Mouse (Mus musculus) forebrain, embryonic 13.5 days (tissue): Measurements from ENCODE around the gene Cyp11a1. TPM values are rescaled to one million over a fixed set of nuclear protein-coding genes. Genes with fewer than 3 reads are reported as not detected.

Experiments
- ATAC-seq: fragments of 200-750 bp; cut with Nextera tagmentation; 2 replicates; pipeline ENCODE4 v1.8.0; 2017
- H3K27ac ChIP-seq: fragments of 300-500 bp; sonication (generic); 2 replicates; pipeline ENCODE4 v1.5.1; 2015; ENCODE audit warnings: inconsistent platforms, mild to moderate bottlenecking, moderate library complexity
- H3K27me3 ChIP-seq: fragments of 300-500 bp; sonication (generic); 2 replicates; pipeline ENCODE4 v1.6.1; 2015; ENCODE audit warnings: mild to moderate bottlenecking, inconsistent platforms
- H3K36me3 ChIP-seq: fragments of 300-500 bp; sonication (generic); 2 replicates; pipeline ENCODE4 v1.6.1; 2015; ENCODE audit warnings: mild to moderate bottlenecking, inconsistent platforms; ENCODE audit not compliant: poor library complexity, severe bottlenecking
- H3K4me1 ChIP-seq: fragments of 300-500 bp; sonication (generic); 2 replicates; pipeline ENCODE4 v1.6.1; 2015; ENCODE audit warnings: inconsistent platforms
- H3K4me2 ChIP-seq: fragments of 300-500 bp; sonication (generic); 2 replicates; pipeline ENCODE4 v1.6.1; 2015; ENCODE audit warnings: inconsistent platforms, mild to moderate bottlenecking, moderate library complexity
- H3K4me3 ChIP-seq: fragments of 300-500 bp; sonication (generic); 2 replicates; pipeline ENCODE4 v1.5.1; 2015; ENCODE audit warnings: mild to moderate bottlenecking, inconsistent platforms
- H3K9ac ChIP-seq: fragments of 300-500 bp; sonication (generic); 2 replicates; pipeline ENCODE4 v1.6.1; 2015; ENCODE audit warnings: mild to moderate bottlenecking, inconsistent platforms
- H3K9me3 ChIP-seq: fragments of 300-500 bp; sonication (generic); replicated peaks from 2 replicates; pipeline ENCODE4 v1.6.1; 2016; ENCODE audit warnings: inconsistent platforms
- WGBS: fragments of 180-500 bp; shearing (Covaris S2); methylation state at CpG from one replicate; pipeline ENCODE4 v1.1.7; 2015; 5-methylcytosine and 5-hydroxymethylcytosine counted together
- polyA plus RNA-seq: library from polyadenylated mRNA; unstranded; fragments of >200 nt; fragmentation: Nextera tagmentation; extraction: Ambion mirVana; gene quantifications from 2 replicates; pipeline ENCODE4 v1.2.1, GENCODE M21; 2015

The Cyp11a1 gene
- 0.23 and 0.65 TPM in 2 replicates for polyA plus RNA-seq

DNA sequence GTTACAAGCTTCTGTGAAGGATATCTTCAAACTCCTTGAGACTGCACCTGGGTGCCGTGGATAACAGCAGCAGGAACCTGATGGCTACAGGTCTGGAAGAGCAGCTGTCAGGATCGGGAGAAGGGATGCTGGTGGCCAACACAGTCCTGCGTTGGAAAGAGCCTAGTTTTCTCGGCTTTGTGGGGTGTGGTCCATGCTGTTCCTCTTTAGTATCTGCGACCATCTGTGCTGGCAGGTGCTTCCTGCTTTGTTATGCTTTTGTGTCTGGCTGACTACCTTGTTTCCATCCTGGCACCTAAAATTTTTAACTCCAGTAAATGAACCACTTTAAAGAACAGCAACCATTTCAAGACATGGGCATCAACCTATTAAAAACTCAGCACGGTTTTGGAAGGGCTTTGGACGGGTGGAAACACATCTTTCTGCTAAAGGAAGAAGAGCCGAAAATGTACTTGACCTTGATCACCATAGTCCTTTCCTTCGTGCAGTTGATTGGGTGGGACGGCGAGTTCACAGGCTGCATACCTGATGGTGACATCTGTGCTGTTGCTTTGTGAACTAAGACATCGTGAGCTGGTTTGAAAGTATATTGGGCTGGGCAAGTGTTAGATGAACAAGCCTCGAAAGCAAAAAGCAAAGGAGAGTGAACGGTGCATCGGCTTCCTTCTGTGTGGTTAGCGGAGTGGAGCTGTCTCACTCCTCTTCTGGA, at the start of gene Cyp11a1:
Cyp11a1 (plus strand) TSS at position 659 of the 709 bp plus-strand sequence.
- peaks cover 16% of the 10 kb centered on the region for H3K4me1 ChIP-seq
- WGBS, result 86% methylated on average over 16 of the region's 16 CpGs
- H3K9ac ChIP-seq, result no peak within 1 kb of the TSS
- H3K4me2 ChIP-seq, result no peak within 1 kb of the TSS
- no peak for ATAC-seq
- H3K27ac ChIP-seq, result no peak within 1 kb of the TSS; the same call in 1 of the 2 replicates
- no peaks in the 10 kb centered on the region for H3K36me3 ChIP-seq
- no peak within 1 kb of the TSS for H3K4me3 ChIP-seq
- peaks cover 3% of the 10 kb centered on the region; the same call in 1 of the 2 replicates for H3K27me3 ChIP-seq
- no peaks in the 10 kb centered on the region for H3K9me3 ChIP-seq

DNA sequence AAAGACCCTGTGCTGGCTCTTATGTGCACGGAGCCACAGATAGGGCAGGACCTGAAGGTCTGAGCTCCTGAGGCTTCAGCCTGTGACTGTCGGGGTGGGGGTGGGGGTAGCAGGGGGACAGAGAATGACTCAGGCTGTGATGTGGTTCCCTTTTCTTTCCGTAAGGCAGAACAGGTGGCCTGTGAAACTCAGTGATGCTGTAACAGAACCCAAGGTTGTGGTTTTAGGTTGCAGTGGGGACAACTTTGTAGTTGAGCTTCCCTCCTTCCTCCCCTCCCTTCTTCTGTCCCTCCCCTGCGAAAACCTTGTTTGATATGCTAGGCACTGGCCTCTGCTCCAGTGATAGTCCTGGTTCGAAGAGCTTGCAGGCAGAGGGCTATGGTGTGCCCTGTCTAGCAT, 49.4 kb upstream of the Cyp11a1 start:
- no peak for ATAC-seq
- Histone ChIP-seq H3K27ac (no peak overlapping the region), H3K4me3 (no peak overlapping the region), H3K36me3 (peaks cover 63% of the 10 kb centered on the region), H3K4me1 (no peaks in the 10 kb centered on the region), H3K4me2 (no peak overlapping the region), H3K27me3 (no peaks in the 10 kb centered on the region), H3K9ac (no peak overlapping the region), H3K9me3 (no peaks in the 10 kb centered on the region)
- 85% methylated on average over 5 of the region's 5 CpGs for WGBS

DNA sequence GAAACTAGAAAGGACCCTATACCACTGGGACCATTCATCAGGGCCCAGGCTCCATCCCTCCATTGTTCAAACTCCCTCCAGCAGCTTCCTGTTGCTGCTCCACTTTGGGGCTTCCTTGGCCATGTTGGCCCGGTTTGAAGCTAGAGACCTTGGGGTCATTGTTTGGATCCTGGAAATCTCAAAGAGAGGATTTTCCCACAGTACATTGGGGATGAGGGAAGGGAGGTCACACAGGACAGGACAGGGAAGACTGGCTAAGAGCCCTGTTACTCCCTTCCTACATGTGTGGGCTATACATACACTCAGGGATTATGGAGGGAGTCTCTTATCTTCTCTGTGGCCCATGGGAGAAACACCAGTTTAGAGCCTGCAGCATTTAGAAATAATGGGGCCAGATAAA, 47.6 kb upstream of the Cyp11a1 start:
- no peaks in the 10 kb centered on the region for H3K4me1 ChIP-seq
- no peak overlapping the region for H3K27ac ChIP-seq
- H3K4me3 ChIP-seq, result no peak overlapping the region
- ATAC-seq, result no peak
- no peaks in the 10 kb centered on the region for H3K9me3 ChIP-seq
- H3K27me3 ChIP-seq, result no peaks in the 10 kb centered on the region
- WGBS, result 83% methylated on average over 1 of the region's 1 CpGs
- no peak overlapping the region for H3K9ac ChIP-seq
- no peak overlapping the region for H3K4me2 ChIP-seq
- peaks cover 72% of the 10 kb centered on the region for H3K36me3 ChIP-seq

DNA sequence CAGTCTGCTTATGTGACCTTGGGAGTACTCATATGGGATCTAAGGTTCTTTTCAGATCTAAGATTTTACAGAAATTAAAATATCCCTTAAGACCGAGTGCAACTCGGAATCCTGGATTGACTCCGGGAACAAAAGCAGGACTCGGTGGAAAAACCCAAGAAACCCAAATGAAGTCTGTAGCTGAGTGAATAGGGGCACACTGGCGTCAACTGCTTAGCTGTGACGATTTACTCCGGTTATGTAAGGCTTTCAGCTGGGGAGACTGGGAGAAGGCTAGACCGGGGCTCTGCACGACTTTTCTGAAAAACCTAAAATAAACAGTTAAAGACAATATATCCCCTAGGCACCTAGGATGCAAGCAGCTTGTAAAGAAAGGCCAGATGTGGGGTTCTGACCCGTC, 46.8 kb upstream of the Cyp11a1 start:
- WGBS, result 80% methylated on average over 10 of the region's 10 CpGs
- H3K4me1 ChIP-seq, result no peaks in the 10 kb centered on the region
- no peak overlapping the region for H3K4me3 ChIP-seq
- H3K9ac ChIP-seq, result no peak overlapping the region
- no peak overlapping the region for H3K27ac ChIP-seq
- no peak for ATAC-seq
- peaks cover 72% of the 10 kb centered on the region for H3K36me3 ChIP-seq
- no peaks in the 10 kb centered on the region for H3K9me3 ChIP-seq
- H3K4me2 ChIP-seq, result no peak overlapping the region
- H3K27me3 ChIP-seq, result no peaks in the 10 kb centered on the region

DNA sequence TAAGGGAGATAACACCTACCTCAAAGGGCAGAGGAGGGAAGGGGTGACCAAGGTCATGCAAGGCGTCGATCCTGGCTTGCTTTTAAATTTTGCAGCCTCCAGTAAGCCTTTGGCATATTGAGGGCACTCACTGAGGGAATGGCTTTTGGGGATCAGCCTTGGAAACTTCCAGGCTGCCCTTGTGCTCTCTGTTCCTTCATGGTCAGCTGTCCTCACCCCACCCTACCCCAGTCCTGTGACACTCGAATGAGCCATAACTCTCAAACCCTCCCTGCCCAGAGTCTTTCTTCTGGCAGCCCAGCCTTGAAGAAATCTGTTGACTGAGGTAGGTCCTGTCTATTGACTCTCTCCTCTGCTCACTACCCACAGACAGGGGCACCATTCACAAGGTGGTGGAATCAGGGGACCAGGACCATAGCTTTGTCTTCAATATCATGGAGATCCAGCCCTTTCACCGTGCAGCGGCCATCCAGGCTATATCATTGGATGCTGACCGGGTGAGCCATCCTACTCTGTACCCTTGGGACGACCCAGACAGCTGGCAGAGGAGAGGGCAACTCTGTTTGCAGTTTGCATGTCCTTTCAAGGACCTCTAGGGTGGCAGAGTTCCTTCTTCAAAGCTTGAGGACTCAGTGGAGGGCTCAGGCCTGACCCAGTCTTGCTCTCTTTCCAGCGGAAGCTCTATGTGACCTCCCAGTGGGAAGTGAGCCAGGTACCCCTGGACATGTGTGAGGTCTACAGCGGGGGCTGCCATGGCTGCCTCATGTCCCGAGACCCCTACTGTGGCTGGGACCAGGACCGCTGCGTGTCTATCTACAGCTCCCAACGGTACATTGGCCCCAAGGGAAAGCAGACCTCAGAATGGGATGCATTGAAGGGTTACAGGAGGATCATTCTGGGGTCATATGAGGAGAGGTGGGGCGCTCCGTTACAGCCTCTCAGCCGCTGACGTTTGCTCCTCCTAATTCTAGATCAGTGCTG, 46.0 kb upstream of the Cyp11a1 start:
- Histone ChIP-seq H3K4me1 (no peaks in the 10 kb centered on the region), H3K4me3 (no peak overlapping the region), H3K4me2 (no peak overlapping the region), H3K9ac (no peak overlapping the region), H3K9me3 (no peaks in the 10 kb centered on the region), H3K36me3 (peaks cover 65% of the 10 kb centered on the region), H3K27ac (no peak overlapping the region), H3K27me3 (no peaks in the 10 kb centered on the region)
- ATAC-seq, result no peak
- WGBS, result 89% methylated on average over 17 of the region's 17 CpGs

DNA sequence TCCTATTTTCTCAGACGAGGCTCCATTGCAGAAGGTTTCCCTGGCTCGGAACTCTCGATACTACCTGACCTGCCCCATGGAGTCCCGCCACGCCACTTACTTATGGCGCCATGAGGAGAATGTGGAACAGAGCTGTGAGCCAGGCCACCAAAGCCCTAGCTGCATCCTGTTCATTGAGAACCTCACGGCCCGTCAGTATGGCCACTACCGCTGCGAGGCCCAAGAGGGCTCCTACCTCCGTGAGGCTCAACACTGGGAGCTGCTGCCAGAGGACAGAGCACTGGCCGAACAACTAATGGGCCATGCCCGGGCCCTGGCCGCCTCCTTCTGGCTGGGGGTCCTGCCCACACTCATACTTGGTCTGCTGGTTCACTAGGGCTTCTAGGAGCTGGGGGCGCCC, 45.0 kb upstream of the Cyp11a1 start:
- Histone ChIP-seq H3K9ac (no peak overlapping the region), H3K4me1 (no peaks in the 10 kb centered on the region), H3K27me3 (no peaks in the 10 kb centered on the region), H3K4me3 (no peak overlapping the region), H3K27ac (0 out of 2 replicates have a peak overlapping the region, but pooled peaks have one; percentile 4), H3K4me2 (no peak overlapping the region), H3K36me3 (peaks cover 55% of the 10 kb centered on the region), H3K9me3 (no peaks in the 10 kb centered on the region)
- 93% methylated on average over 15 of the region's 15 CpGs for WGBS
- ATAC-seq, result no peak

DNA sequence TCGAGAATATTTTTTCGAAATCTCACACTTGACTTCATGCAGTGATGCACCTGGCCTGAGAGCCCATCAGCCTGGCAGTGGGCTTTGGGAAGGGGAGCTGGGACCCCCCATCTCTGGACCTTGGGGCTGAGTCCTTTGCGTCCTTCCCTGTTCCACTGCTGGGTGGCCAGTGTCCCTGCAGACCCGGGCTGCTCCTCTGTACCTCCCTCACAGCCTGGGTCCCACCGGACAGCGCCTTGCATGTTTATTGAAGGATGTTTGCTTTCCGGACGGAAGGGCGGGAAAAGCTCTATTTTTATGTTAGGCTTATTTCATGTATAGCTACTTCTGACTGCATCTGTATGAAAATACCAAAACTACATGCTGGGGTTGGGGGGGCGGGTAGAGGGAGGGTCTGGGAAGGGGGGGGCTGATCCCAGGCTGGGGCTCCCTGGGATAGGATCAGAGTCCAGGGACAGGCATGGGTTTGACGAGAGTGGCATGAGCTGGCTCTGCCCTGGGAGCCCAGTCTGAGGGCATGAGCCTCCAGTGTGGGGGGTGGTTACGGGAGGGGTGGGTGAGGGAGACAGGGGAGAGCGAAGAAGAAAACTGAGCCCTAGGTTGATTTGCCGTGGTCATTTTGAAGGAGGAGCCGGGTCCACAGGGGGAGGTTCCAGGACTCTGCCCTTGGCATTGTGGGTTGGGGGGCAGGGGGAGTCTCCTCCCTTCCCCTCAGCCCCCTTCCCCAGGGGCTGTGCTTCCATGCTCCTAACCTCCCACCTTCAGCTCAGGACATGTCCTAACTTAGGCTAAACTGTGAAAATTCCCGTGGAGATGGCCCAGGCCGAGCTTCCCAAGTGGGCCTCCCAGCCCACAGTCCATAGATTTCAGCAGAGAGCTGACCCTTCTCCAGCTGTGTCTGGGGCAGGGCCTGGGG, 44.1 kb upstream of the Cyp11a1 start:
- no peak overlapping the region for H3K4me3 ChIP-seq
- H3K27ac ChIP-seq, result 0 out of 2 replicates have a peak overlapping the region, but pooled peaks have one; percentile 4
- H3K4me1 ChIP-seq, result no peaks in the 10 kb centered on the region
- H3K4me2 ChIP-seq, result no peak overlapping the region
- no peaks in the 10 kb centered on the region for H3K27me3 ChIP-seq
- H3K9me3 ChIP-seq, result no peaks in the 10 kb centered on the region
- ATAC-seq, result no peak
- 78% methylated on average over 17 of the region's 17 CpGs for WGBS
- peaks cover 46% of the 10 kb centered on the region for H3K36me3 ChIP-seq
- no peak overlapping the region; the same call in 1 of the 2 replicates for H3K9ac ChIP-seq

DNA sequence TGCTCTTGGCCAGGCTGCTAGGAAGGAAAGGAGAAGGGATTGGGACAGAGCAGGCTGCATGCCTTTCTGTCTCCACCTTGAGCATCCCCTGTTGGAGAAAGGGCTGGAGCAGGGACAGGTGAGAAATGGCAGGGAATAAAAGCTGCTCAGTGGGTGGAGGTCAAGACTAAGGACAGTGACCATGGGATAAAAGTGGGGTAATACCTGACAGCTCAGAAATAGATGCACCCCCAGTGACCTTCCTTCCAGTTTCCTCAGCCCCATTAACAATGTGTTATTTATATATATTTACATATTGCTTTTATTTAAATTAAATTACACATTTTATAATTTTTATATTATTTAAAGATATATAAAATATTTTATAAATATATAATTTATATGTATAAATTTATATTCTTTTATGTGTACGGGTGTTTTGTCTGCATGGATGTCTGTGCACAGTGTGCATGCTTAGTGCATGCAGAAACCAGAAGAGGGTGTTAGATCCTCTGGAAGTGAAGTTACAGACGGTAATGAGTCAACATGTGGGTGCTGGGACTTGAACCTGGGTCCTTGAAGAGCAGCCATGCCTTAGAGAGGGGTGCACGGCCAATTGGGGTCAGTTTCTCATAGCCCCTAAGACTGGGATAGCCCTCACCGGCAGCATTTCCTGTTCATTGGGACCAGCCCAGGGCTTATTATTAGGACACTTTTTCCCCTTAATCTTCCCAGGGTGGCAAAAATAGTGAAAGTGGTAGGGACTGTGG, 42.8 kb upstream of the Cyp11a1 start:
- H3K4me2 ChIP-seq, result no peak overlapping the region
- H3K4me3 ChIP-seq, result no peak overlapping the region
- 87% methylated on average over 4 of the region's 4 CpGs for WGBS

DNA sequence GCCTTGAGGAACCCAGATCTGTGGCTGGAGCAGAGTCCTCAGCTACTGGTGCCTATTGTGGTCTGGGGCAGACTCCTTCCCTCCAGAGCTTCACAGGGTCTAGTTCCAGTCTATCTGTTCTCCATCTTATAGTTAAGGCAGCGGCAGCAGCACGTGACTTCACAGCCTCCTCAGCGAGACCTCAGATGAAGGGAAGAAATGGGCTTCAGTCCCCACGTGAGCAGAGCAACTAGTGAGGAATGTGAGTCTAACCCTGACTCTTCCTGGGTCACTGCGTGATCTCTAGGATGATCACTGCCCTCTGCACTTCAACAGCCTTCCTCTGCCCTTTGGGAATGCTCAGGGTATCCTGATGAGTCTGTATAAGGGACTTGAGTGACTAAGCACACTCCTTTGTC, 42.2 kb upstream of the Cyp11a1 start:
- ATAC-seq, result no peak
- H3K9ac ChIP-seq, result no peak overlapping the region
- no peaks in the 10 kb centered on the region for H3K4me1 ChIP-seq
- 86% methylated on average over 5 of the region's 5 CpGs for WGBS
- no peaks in the 10 kb centered on the region for H3K27me3 ChIP-seq
- H3K27ac ChIP-seq, result no peak overlapping the region
- no peak overlapping the region for H3K4me2 ChIP-seq
- peaks cover 31% of the 10 kb centered on the region for H3K36me3 ChIP-seq
- no peaks in the 10 kb centered on the region for H3K9me3 ChIP-seq
- H3K4me3 ChIP-seq, result no peak overlapping the region

More for the DNA sequence above, 42.8 kb upstream of the Cyp11a1 start:
- Histone ChIP-seq H3K27me3 (no peaks in the 10 kb centered on the region), H3K9me3 (no peaks in the 10 kb centered on the region), H3K9ac (no peak overlapping the region), H3K4me1 (no peaks in the 10 kb centered on the region), H3K27ac (no peak overlapping the region), H3K36me3 (peaks cover 34% of the 10 kb centered on the region)
- ATAC-seq, result no peak

DNA sequence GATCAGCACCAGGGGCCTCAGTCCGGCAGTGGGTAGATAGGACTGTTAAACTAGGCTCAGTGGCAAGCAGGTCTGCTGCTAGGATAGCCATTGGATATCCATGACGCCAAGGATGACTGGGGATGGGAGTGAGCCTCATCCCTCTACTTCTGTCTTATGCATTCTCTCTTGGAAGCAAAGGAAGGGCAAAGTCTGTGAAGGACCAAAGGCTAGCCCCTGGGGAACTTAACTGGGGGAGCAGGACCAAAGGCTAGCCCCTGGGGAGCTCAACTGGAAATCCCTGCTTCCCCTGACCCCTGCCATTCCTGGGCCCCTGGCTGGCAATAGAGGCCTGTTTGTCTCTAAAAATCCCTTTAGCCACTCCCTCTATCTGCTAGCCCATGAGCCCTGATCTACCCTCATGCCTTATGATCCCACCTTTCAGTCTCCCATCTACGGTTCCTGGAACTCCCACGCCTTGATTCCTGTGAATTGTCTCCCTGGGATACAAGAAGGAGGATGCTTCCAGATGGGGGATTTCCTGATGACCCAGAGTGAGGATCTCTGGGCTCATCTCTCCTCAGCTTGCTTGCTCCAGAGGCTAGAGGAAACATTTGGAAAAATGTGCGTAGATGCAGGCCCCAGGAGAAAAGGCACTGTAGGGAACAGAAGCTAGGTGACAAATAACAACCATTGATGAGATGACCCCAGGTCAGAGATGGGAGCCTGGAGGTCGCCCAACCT, 41.5 kb upstream of the Cyp11a1 start:
- H3K4me1 ChIP-seq, result no peaks in the 10 kb centered on the region

More for the DNA sequence above, 41.5 kb upstream of the Cyp11a1 start:
- no peak for ATAC-seq
- no peaks in the 10 kb centered on the region for H3K9me3 ChIP-seq
- no peaks in the 10 kb centered on the region for H3K27me3 ChIP-seq
- no peak overlapping the region for H3K4me3 ChIP-seq
- 71% methylated on average over 6 of the region's 6 CpGs for WGBS
- 0 out of 2 replicates have a peak overlapping the region, but pooled peaks have one; percentile 10 for H3K27ac ChIP-seq
- H3K36me3 ChIP-seq, result peaks cover 29% of the 10 kb centered on the region
- no peak overlapping the region for H3K9ac ChIP-seq
- H3K4me2 ChIP-seq, result no peak overlapping the region
